Mouse (Mus musculus) heart, embryonic 15.5 days (tissue): ENCODE data around the gene Nceh1. TPM values are rescaled to one million over a fixed set of nuclear protein-coding genes. Genes with fewer than 3 reads are reported as not detected.

Experiments
- ATAC-seq: fragments of 200-750 bp; cut with Nextera tagmentation; replicated peaks from 2 replicates; pipeline ENCODE4 v1.8.0; 2017; ENCODE audit warnings: low read depth, moderate TSS enrichment; ENCODE audit not compliant: insufficient number of reproducible peaks, insufficient read depth, low FRiP score
- H3K27ac ChIP-seq: fragments of 300-500 bp; sonication (generic); 2 replicates; pipeline ENCODE4 v1.5.1; 2015; ENCODE audit warnings: mild to moderate bottlenecking, inconsistent platforms
- H3K27me3 ChIP-seq: fragments of 300-500 bp; sonication (generic); 2 replicates; pipeline ENCODE4 v1.6.1; 2015; ENCODE audit warnings: inconsistent platforms
- H3K36me3 ChIP-seq: fragments of 300-500 bp; sonication (generic); 2 replicates; pipeline ENCODE4 v1.6.1; 2015; ENCODE audit warnings: mild to moderate bottlenecking, inconsistent platforms
- H3K4me1 ChIP-seq: fragments of 300-500 bp; sonication (generic); replicated peaks from 2 replicates; pipeline ENCODE4 v1.6.1; 2015; ENCODE audit warnings: inconsistent platforms
- H3K4me2 ChIP-seq: fragments of 300-500 bp; sonication (generic); 2 replicates; pipeline ENCODE4 v1.6.1; 2015; ENCODE audit warnings: inconsistent platforms, mild to moderate bottlenecking, moderate library complexity
- H3K4me3 ChIP-seq: fragments of 300-500 bp; sonication (generic); 2 replicates; pipeline ENCODE4 v1.5.1; 2015; ENCODE audit warnings: mild to moderate bottlenecking, inconsistent platforms
- H3K9ac ChIP-seq: fragments of 300-500 bp; sonication (generic); 2 replicates; pipeline ENCODE4 v1.6.1; 2015; ENCODE audit warnings: mild to moderate bottlenecking, inconsistent platforms
- H3K9me3 ChIP-seq: fragments of 300-500 bp; sonication (generic); replicated peaks from 2 replicates; pipeline ENCODE4 v1.6.1; 2016; ENCODE audit warnings: inconsistent platforms
- WGBS: fragments of 180-500 bp; shearing (Covaris S2); methylation state at CpG from one replicate; pipeline ENCODE4 v1.1.7; 2015; ENCODE audit warnings: mixed read lengths; 5-methylcytosine and 5-hydroxymethylcytosine counted together
- polyA plus RNA-seq: library from polyadenylated mRNA; unstranded; fragments of >200 nt; fragmentation: Nextera tagmentation; extraction: Ambion mirVana; gene quantifications from 2 replicates; pipeline ENCODE4 v1.2.1, GENCODE M21; 2015

Gene Nceh1
- polyA plus RNA-seq, 1 experiment from 2014 or later: 23.3 TPM

- Histone ChIP-seq H3K27me3 (no peaks in the 10 kb centered on the region), H3K4me3 (no peak overlapping the region), H3K4me1 (peaks cover 9% of the 10 kb centered on the region), H3K4me2 (no peak overlapping the region), H3K9ac (no peak overlapping the region), H3K9me3 (no peaks in the 10 kb centered on the region), H3K36me3 (no peaks in the 10 kb centered on the region), H3K27ac (no peak overlapping the region)
- 74% methylated on average over 2 of the region's 2 CpGs for WGBS
- no peak for ATAC-seq
These were observed 131.9 kb downstream of the Nceh1 start for GRCm38 (mm10) chr3:27314506-27315164.

- Histone ChIP-seq H3K9me3 (no peaks in the 10 kb centered on the region), H3K27ac (peak within 1 kb of the TSS; percentile 65), H3K4me3 (peak within 1 kb of the TSS; percentile 36), H3K4me2 (peak within 1 kb of the TSS; percentile 52), H3K36me3 (no peaks in the 10 kb centered on the region), H3K27me3 (no peaks in the 10 kb centered on the region), H3K4me1 (peaks cover 12% of the 10 kb centered on the region), H3K9ac (peak within 1 kb of the TSS; percentile 16; the same call in 1 of the 2 replicates)
- 61% methylated on average over 9 of the region's 9 CpGs for WGBS
- no peak for ATAC-seq
These were observed 134.0 kb downstream of the Nceh1 start, which contains the start of gene Tnfsf10 for GRCm38 (mm10) chr3:27316559-27317287. Gene Tnfsf10, plus strand, starts transcription at chr3:27317028.

- H3K27me3 ChIP-seq: no peaks in the 10 kb centered on the region
- peak overlapping the region; percentile 52 for H3K4me2 ChIP-seq
- WGBS: 20% methylated on average over 4 of the region's 4 CpGs
- H3K9ac ChIP-seq: peak overlapping the region; percentile 16; the same call in 1 of the 2 replicates
- H3K4me1 ChIP-seq: peaks cover 12% of the 10 kb centered on the region
- peak overlapping the region; percentile 65 for H3K27ac ChIP-seq
- H3K4me3 ChIP-seq: peak overlapping the region; percentile 36
- no peaks in the 10 kb centered on the region for H3K9me3 ChIP-seq
- no peaks in the 10 kb centered on the region for H3K36me3 ChIP-seq
- no peak for ATAC-seq
These were observed 134.7 kb downstream of the Nceh1 start for GRCm38 (mm10) chr3:27317288-27318024.

- ATAC-seq: no peak
- H3K9ac ChIP-seq: no peak overlapping the region
- peaks cover 12% of the 10 kb centered on the region for H3K4me1 ChIP-seq
- no peaks in the 10 kb centered on the region for H3K36me3 ChIP-seq
- 83% methylated on average over 1 of the region's 1 CpGs for WGBS
- H3K4me2 ChIP-seq: no peak overlapping the region
- H3K27me3 ChIP-seq: no peaks in the 10 kb centered on the region
- no peak overlapping the region for H3K27ac ChIP-seq
- H3K9me3 ChIP-seq: no peaks in the 10 kb centered on the region
- no peak overlapping the region for H3K4me3 ChIP-seq
These were observed 136.9 kb downstream of the Nceh1 start for GRCm38 (mm10) chr3:27319650-27320049.

DNA sequence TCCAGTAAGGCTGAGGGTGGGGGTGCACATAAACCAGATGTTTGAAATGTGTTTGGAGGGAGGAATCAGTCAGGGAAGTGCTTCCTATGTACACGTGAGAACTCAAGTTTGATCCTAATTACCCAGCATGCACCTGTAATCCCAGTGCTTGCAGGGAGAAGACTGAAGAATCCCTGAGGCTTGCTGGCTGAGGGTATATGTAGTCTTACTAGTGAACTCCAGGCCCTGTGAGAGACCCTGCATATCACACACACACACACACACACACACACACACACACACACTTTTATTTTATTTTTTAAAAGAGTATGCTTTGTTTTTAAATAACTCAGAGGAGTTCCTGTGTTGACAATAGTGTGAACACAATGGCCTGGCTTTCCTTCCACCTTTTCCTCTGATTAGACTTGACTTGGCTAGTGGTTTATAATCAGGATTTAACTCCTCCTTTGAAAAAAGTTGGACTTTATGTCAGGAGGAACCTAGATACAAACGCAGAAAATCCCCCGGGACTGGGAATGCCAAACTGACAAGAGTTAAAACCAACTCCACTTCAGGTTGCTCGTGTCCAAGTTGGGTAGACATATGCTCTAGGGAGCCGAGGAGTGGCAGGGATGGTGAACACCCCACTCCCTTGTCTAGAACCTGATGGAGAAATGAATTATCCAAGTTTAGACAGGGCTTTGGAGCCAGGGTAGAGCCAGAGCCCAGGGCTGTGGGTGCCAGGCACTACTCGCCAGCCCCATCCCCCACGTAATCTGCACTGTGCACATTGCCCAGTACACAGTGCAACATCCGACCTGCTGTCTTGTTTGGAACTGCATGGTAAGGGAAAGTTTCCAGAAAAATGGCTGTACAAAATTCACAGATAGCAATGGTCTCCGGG is 138.1 kb downstream of the Nceh1 start:
- Histone ChIP-seq H3K27ac (peak overlapping the region; percentile 52), H3K36me3 (no peaks in the 10 kb centered on the region), H3K4me3 (no peak overlapping the region), H3K4me2 (no peak overlapping the region), H3K9me3 (no peaks in the 10 kb centered on the region), H3K27me3 (no peaks in the 10 kb centered on the region), H3K9ac (no peak overlapping the region), H3K4me1 (peaks cover 12% of the 10 kb centered on the region)
- 63% methylated on average over 9 of the region's 9 CpGs for WGBS
- peak; percentile 55 for ATAC-seq

- H3K4me3 ChIP-seq: no peak overlapping the region
- no peaks in the 10 kb centered on the region for H3K9me3 ChIP-seq
- ATAC-seq: no peak
- 68% methylated on average over 9 of the region's 9 CpGs for WGBS
- no peak overlapping the region for H3K9ac ChIP-seq
- H3K27me3 ChIP-seq: no peaks in the 10 kb centered on the region
- peaks cover 3% of the 10 kb centered on the region; the same call in 1 of the 2 replicates for H3K4me1 ChIP-seq
- no peak overlapping the region for H3K27ac ChIP-seq
- H3K36me3 ChIP-seq: no peaks in the 10 kb centered on the region
- H3K4me2 ChIP-seq: no peak overlapping the region
These were observed 139.8 kb downstream of the Nceh1 start for GRCm38 (mm10) chr3:27322591-27322990.

GRCm38 (mm10) chr3:27323551-27323950 is 140.8 kb downstream of the Nceh1 start:
- no peak overlapping the region for H3K9ac ChIP-seq
- H3K4me2 ChIP-seq: no peak overlapping the region
- no peak overlapping the region for H3K4me3 ChIP-seq
- peaks cover 3% of the 10 kb centered on the region; the same call in 1 of the 2 replicates for H3K4me1 ChIP-seq
- no peaks in the 10 kb centered on the region for H3K9me3 ChIP-seq
- 61% methylated on average over 5 of the region's 5 CpGs for WGBS
- no peaks in the 10 kb centered on the region for H3K27me3 ChIP-seq
- H3K36me3 ChIP-seq: no peaks in the 10 kb centered on the region
- ATAC-seq: no peak
- H3K27ac ChIP-seq: no peak overlapping the region

DNA sequence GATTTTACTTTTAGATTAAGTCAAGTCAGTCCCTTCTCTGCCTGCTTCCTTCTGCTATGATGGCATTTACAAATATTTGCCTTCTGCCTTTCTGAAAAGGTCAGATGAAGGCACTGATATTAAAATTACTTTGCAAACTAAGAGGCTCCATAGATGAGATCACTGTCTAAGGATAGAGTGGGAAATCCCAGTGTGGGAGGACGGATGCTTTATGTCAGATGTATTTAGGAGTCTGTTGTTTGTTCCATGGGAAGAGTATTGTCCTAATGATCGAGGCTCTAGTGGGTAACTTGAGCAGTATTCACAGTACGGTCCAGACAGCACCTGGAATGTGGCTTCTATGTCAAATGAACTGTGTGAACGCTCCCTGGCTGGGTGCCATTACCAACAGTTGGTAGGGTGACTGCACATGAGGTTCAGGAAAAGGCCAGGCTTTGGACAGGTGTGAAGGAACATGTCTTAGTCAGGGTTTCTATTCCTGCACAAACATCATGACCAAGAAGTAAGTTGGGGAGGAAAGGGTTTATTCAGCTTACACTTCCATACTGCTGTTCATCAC is 143.9 kb downstream of the Nceh1 start:
- 50% methylated on average over 4 of the region's 4 CpGs for whole genome bisulfite sequencing
- Histone ChIP-seq H3K4me1 (no peaks in the 10 kb centered on the region), H3K36me3 (no peaks in the 10 kb centered on the region), H3K27ac (no peak overlapping the region), H3K9ac (no peak overlapping the region), H3K4me2 (no peak overlapping the region), H3K27me3 (no peaks in the 10 kb centered on the region), H3K9me3 (no peaks in the 10 kb centered on the region), H3K4me3 (no peak overlapping the region)
- no peak for ATAC-seq

- Histone ChIP-seq H3K27me3 (no peaks in the 10 kb centered on the region), H3K4me1 (no peaks in the 10 kb centered on the region), H3K36me3 (no peaks in the 10 kb centered on the region), H3K9me3 (no peaks in the 10 kb centered on the region), H3K27ac (no peak overlapping the region), H3K4me3 (no peak overlapping the region), H3K9ac (no peak overlapping the region), H3K4me2 (no peak overlapping the region)
- no peak for ATAC-seq
- WGBS: 84% methylated on average over 5 of the region's 5 CpGs
These were observed 147.9 kb downstream of the Nceh1 start for GRCm38 (mm10) chr3:27330706-27331105.
